ENCODE assay signal across 8 mouse cellular contexts in the genomic region with DNA sequence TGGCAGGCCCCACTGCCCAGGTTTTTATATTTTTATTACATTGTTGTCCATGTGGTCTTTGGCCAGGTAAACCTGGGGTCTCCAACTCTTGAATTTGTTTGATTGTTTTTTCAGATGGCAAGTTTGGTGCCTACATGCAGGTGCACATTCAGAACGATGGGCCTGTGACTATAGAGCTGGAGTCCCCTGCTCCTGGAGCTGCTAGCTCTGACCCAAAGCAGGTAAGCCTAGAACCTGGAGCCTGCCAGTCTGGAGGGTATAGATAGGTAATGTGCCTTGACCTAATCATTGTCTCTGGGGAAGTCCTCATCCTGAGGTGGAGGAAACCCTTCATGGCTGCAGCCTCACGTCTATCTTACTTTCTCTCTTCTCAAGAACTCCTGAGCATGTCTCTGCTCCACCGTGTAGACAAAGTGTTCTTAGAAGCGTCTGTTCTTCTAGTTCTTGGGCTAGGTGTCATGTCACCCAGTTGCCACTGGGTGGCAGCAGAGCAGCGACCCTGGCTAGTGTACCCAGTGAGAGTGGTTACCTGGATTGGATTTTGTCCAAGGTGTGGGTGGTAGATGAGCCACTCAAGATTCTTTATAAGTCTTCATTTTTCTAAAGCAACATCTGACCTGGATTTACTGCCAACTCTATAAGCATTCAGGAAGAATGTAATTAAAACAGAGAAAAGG. TPM values are rescaled to one million over a fixed set of nuclear protein-coding genes. Genes with fewer than 3 reads are reported as not detected.
DNase-seq lines count a peak whose midpoint lies in the region; ATAC-seq and TF ChIP-seq lines count a peak whose summit lies in the region.

No protein-coding gene starts in this region.

- no peak overlapping the region for H3K9ac ChIP-seq in forebrain, embryonic 12.5 days
- no peak overlapping the region for H3K9ac ChIP-seq in hindbrain, embryonic 12.5 days
- H3K9ac ChIP-seq in lung, postnatal 0 days (replicated peaks; ENCODE audit: low read depth), result no peak overlapping the region

- in situ Hi-C loops in Patski (cut with MboI; ENCODE audit: low pct_unique_long_range_greater_than_20kb), result loop anchor here (5.0 to 25.0 kb wide), 3 partner anchors 527 to 952 kb away; no protein-coding TSS in a partner anchor

- H3K27me3 ChIP-seq in Patski, result no peaks in the 10 kb centered on the region
- H3K27me3 ChIP-seq in forebrain, embryonic 12.5 days, result no peaks in the 10 kb centered on the region
- H3K27me3 ChIP-seq in hindbrain, embryonic 12.5 days, result no peaks in the 10 kb centered on the region
- H3K27me3 ChIP-seq in lung, postnatal 0 days (replicated peaks; ENCODE audit: insufficient read depth, low read length), result no peaks in the 10 kb centered on the region

- no peak overlapping the region for H3K4me3 ChIP-seq in forebrain, embryonic 12.5 days (replicated peaks)
- no peak overlapping the region for H3K4me3 ChIP-seq in hindbrain, embryonic 12.5 days
- no peak overlapping the region for H3K4me3 ChIP-seq in lung, postnatal 0 days (ENCODE audit: low read depth, low read length)

- H3K4me1 ChIP-seq in forebrain, embryonic 12.5 days, result peaks cover 5% of the 10 kb centered on the region; the same call in 1 of the 2 replicates
- H3K4me1 ChIP-seq in hindbrain, embryonic 12.5 days, result peaks cover 5% of the 10 kb centered on the region; the same call in 1 of the 2 replicates
- no peaks in the 10 kb centered on the region for H3K4me1 ChIP-seq in lung, postnatal 0 days (ENCODE audit: insufficient read depth, low read depth, low read length)

- H3K36me3 ChIP-seq in forebrain, embryonic 12.5 days (replicated peaks), result no peaks in the 10 kb centered on the region
- peaks cover 7% of the 10 kb centered on the region; the same call in 1 of the 2 replicates for H3K36me3 ChIP-seq in hindbrain, embryonic 12.5 days
- no peaks in the 10 kb centered on the region for H3K36me3 ChIP-seq in lung, postnatal 0 days (ENCODE audit: insufficient read depth, low read length)

- H3K4me2 ChIP-seq in forebrain, embryonic 12.5 days, result no peak overlapping the region
- no peak overlapping the region for H3K4me2 ChIP-seq in hindbrain, embryonic 12.5 days (replicated peaks)
- no peak overlapping the region for H3K4me2 ChIP-seq in lung, postnatal 0 days (replicated peaks; ENCODE audit: low read depth, low read length)

- CTCF ChIA-PET in Patski (lab: Charles Lee), result interaction anchor here (0.7 to 1.4 kb wide), 8 partner anchors 9 to 952 kb away, joined by 3 to 5 read pairs (median 3); no protein-coding TSS in a partner anchor

- H3K9me3 ChIP-seq in forebrain, embryonic 12.5 days, result no peaks in the 10 kb centered on the region
- no peaks in the 10 kb centered on the region for H3K9me3 ChIP-seq in hindbrain, embryonic 12.5 days (replicated peaks)
- no peaks in the 10 kb centered on the region for H3K9me3 ChIP-seq in lung, postnatal 0 days (ENCODE audit: low read length)

- TF ChIP-seq EP300 in lung, postnatal 0 days (IDR thresholded peaks at IDR 0.05), result no peak

- peak; percentile 72 for ATAC-seq in Patski
- ATAC-seq in forebrain, embryonic 12.5 days (ENCODE audit: low FRiP score), result peak; percentile 79; the same call in 1 of the 2 replicates
- ATAC-seq in hindbrain, embryonic 12.5 days (ENCODE audit: low FRiP score), result peak; percentile 60
- ATAC-seq in lung, postnatal 0 days, result peak; percentile 46; the same call in 1 of the 2 replicates

- DNase-seq in Patski (ENCODE audit: low read depth, low spot score), result no peak
- DNase-seq in c-Kit-positive CD71-positive TER-119-positive erythroid progenitor cells, embryonic 14.5 days (ENCODE audit: low spot score), result peak; percentile 50
- peak; percentile 54 to 62 for DNase-seq in layer of hippocampus, adult 8-10 months (ENCODE audit: low spot score in 2 of 2)
- DNase-seq in lung, postnatal 0 days (ENCODE audit: low spot score), result peak; percentile 54
- peak; percentile 65 for DNase-seq in retina, postnatal 1 day
- DNase-seq in Muller cell, postnatal 12 days (ENCODE audit: inconsistent ontology term), result no peak

- 28% methylated on average over 5 of the region's 5 CpGs for WGBS in forebrain, embryonic 12.5 days
- 21% methylated on average over 5 of the region's 5 CpGs for WGBS in hindbrain, embryonic 12.5 days
- 14% methylated on average over 5 of the region's 5 CpGs for whole genome bisulfite sequencing in lung, postnatal 0 days

- POLR2A ChIA-PET in Patski (lab: Charles Lee), result interaction anchor here (0.6 to 0.9 kb wide), 2 partner anchors 13 to 471 kb away, joined by 3 to 4 read pairs; no protein-coding TSS in a partner anchor

- H3K27ac ChIP-seq in forebrain, embryonic 12.5 days, result no peak overlapping the region
- H3K27ac ChIP-seq in hindbrain, embryonic 12.5 days, result no peak overlapping the region
- H3K27ac ChIP-seq in lung, postnatal 0 days (ENCODE audit: low read length), result no peak overlapping the region

- peak; percentile 90 for TF ChIP-seq CTCF in Patski (IDR thresholded peaks at IDR 0.05)
- peak; percentile 96 for TF ChIP-seq CTCF in lung, postnatal 0 days (IDR thresholded peaks at IDR 0.05)

RNA-seq across cellular contexts. Expression of gene Dtd1, which starts 36.1 kb away (rescaled TPM):
- 45.8 TPM for polyA plus RNA-seq in Patski (2021)
- polyA plus RNA-seq in forebrain, embryonic 12.5 days (2016; fragmentation: Nextera tagmentation; extraction: Ambion mirVana), result 35.5 and 39.3 TPM in 2 replicates
- polyA plus RNA-seq in hindbrain, embryonic 12.5 days (2016; fragmentation: Nextera tagmentation; extraction: Ambion mirVana), result 39.7 and 43.3 TPM in 2 replicates
- total RNA-seq in layer of hippocampus, adult 8-10 months (2022), result 10 to 100 TPM; 59.2 to 73.7 (median 68.7) TPM
- polyA plus RNA-seq in lung, postnatal 0 days (2015; fragmentation: Nextera tagmentation; extraction: Ambion mirVana), result 29.3 and 31.4 TPM in 2 replicates

RNA-seq across cellular contexts. Expression of gene Smim26, which starts 41.9 kb away (rescaled TPM):
- 45.9 TPM for polyA plus RNA-seq in Patski (2021)
- 47.5 and 49.8 TPM in 2 replicates for polyA plus RNA-seq in forebrain, embryonic 12.5 days (2016; fragmentation: Nextera tagmentation; extraction: Ambion mirVana)
- 45.1 and 46.2 TPM in 2 replicates for polyA plus RNA-seq in hindbrain, embryonic 12.5 days (2016; fragmentation: Nextera tagmentation; extraction: Ambion mirVana)
- total RNA-seq in layer of hippocampus, adult 8-10 months (2022), result 10 to 100 TPM; 48.3 to 77.4 (median 61.4) TPM
- polyA plus RNA-seq in lung, postnatal 0 days (2015; fragmentation: Nextera tagmentation; extraction: Ambion mirVana), result 38.6 and 41.7 TPM in 2 replicates

Comparison
In these comparisons a context has a peak if more than half of its experiments do, and no peak if none do; other contexts are left out.
1. DNase-seq: peak in c-Kit-positive CD71-positive TER-119-positive erythroid progenitor cells, embryonic 14.5 days (single experiment), layer of hippocampus, adult 8-10 months (2 of 2), lung, postnatal 0 days (single experiment) and retina, postnatal 1 day (single experiment); none in Patski (single experiment) and Muller cell, postnatal 12 days (single experiment).
2. Peak in every context shown above with its lines, with median percentiles within 50 percentile points of each other: ATAC-seq.